Mouse (Mus musculus) induced T-regulatory cell, adult 2 months (primary cell): ENCODE measurements at regions not wholly inside any gene's neighbourhood (a gene's known extent, or its start where the extent isn't known, plus 50 kb on each side); places are given as distances from the start of the nearest gene placed in this dataset.

Experiments used
- DNase-seq: peaks from one replicate; pipeline ENCODE4 v3.0.0-alpha.2; 2012; ENCODE audit warnings: low read depth

GRCm38 (mm10) chr1:156990567-156991494, 51.4 kb upstream of the Ralgps2 start:
- peak; percentile 67 for DNase-seq

GRCm38 (mm10) chr1:156990112-156990511, 50.7 kb upstream of the Ralgps2 start:
- DNase-seq: no peak

GRCm38 (mm10) chr1:156989149-156989785, 49.8 kb upstream of the Ralgps2 start:
- peak; percentile 15 for DNase-seq
